Mouse (Mus musculus): ENCODE results near the gene Vps41.
A peak's percentile ranks its signal among the peaks of the same experiment; 100 is the strongest.

Vps41 gene

DNA sequence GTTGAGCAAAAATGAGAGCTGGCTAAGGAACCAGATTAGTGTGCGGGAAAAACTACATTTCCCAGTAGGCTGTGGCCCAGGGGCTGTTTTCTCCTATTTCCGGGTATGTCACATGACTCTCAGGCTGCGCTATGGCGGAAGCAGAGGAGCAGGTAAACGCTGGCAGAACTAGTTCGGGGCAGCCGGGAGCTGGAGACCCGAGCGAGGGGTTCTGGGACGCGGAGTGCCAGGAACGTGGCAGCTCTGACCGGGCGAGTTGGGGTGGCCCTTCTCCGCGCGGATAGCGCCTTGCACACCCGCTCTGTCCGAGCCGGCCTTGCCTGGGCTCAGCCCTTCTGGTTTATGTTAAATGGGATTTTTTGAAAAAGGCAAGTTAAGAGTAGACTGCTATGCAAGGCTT lies at the start of gene Vps41:
Gene Vps41, plus strand, starts transcription at position 102 of the 400 bp plus-strand sequence.
- peak; percentile 100 for ATAC-seq (ENCODE audit: low TSS enrichment)

DNA sequence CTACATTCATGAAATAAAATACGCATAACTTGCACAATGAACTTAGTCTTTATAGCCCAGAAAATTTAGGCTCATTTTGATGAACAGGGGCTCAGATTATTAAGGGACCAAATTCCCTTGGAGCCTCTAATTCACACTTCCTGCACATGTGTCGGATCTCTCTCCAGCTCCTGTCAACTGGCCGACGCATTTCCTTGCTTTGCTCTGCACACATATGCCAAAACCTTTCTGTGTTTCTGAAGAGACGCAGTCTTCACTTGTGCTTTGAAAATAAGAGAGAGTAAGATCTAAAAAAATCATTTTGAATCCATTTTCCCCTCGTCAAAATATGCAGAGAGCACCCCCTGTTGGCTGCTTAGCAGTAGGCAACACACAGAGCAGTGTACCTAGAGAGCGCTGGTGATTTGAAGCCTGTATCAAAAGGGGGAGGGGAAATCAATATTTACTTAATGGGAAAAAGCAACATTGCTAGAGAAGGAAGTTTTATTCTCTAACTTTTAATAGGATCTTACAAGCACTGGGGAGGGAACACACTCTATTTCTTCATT lies 18.5 kb upstream of the Vps41 start:
- ATAC-seq (ENCODE audit: low TSS enrichment): peak; percentile 98

- peak; percentile 86 for ATAC-seq (ENCODE audit: low TSS enrichment)
Observed at GRCm38 (mm10) chr13:18711685-18712084, 5.4 kb upstream of the Vps41 start.

- ATAC-seq (ENCODE audit: low TSS enrichment): peak; percentile 31
Observed at GRCm38 (mm10) chr13:18716707-18717106, 379 bp upstream of the Vps41 start.

DNA sequence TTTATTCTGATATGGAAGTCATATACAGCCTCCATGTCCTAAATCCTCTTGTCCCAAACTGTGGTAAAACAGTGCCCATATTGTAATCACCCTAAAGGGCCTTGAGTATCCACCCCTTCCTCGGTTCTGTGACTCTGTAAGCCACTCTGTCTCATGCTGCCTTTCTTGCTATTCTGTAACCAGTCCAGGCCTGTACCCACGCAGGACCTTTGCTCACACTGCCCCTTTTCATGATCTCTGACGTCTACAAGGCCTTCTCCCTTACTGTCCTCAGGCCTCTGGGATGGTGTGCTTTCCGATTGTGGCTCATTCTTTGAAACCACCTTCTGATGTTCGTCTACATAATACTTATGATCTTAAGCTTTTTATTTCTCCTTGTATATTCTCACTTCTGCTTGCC lies 1.4 kb downstream of the Vps41 start:
- ATAC-seq (ENCODE audit: low TSS enrichment): no peak

GRCm38 (mm10) chr13:18730666-18731065 lies 13.6 kb downstream of the Vps41 start:
- ATAC-seq (ENCODE audit: low TSS enrichment): no peak

- no peak for ATAC-seq (ENCODE audit: low TSS enrichment)
Observed at GRCm38 (mm10) chr13:18736590-18736989, 19.5 kb downstream of the Vps41 start.

- peak; percentile 96 for ATAC-seq (ENCODE audit: low TSS enrichment)
Observed at GRCm38 (mm10) chr13:18743575-18744265, 26.6 kb downstream of the Vps41 start.

- ATAC-seq (ENCODE audit: low TSS enrichment): peak; percentile 62; the same call in 1 of the 2 replicates
Observed at GRCm38 (mm10) chr13:18744266-18744652, 27.2 kb downstream of the Vps41 start.

- ATAC-seq (ENCODE audit: low TSS enrichment): peak; percentile 80
Observed at GRCm38 (mm10) chr13:18757958-18758357, 40.9 kb downstream of the Vps41 start.

DNA sequence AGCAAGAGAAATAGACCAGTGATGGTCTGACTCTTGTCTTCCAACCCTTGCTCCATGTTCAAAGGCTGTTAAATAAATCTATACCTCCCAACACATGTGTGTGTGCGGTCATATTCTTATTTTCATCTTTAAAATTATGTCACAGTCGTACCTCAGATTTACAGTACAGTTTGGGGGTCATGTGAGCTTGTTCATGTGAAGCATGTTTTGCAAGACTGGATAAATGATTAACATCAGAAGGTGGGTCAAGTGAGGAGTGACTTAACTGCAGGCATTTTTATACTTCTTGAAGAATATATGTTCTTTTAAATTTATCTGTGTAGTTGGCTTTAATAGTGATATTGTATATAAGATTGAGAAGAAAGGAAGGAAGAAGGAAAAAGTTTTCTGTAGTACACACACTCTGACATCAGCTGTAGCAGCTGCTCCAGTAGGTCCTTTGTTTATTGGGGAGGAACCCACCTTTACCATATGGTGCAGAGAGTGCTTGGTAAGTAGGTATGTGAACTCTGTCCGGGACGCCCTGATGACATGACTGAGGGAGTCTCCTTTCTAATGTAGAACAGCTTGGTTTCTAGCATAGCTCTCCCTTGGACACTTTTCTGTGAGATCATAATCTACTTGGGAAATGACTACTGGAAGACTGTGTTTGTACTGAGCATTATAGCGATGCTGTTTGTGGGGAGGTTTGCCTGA lies 42.4 kb downstream of the Vps41 start:
- no peak for ATAC-seq (ENCODE audit: low TSS enrichment)

DNA sequence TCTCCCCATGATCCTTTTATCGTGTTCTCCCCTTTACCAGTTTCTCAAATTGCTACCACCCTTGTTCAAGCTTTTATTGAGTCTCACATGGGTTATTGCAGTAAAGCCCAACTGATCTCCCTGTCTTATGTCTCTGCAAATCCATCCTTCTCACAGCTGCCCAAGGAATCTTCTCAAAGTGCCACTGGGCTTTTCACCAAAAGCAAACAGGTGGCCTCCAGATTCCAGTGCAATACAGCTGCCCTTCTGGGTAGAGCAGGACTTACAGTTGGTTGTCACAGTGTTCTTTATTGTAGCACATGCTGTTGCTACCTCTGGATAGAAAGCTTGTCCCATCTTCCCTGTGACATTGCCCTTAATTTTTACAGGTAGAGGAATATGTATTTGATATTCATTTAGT lies 44.4 kb downstream of the Vps41 start:
- no peak for ATAC-seq (ENCODE audit: low TSS enrichment)

- ATAC-seq (ENCODE audit: low TSS enrichment): peak; percentile 32; the same call in 1 of the 2 replicates
Observed at GRCm38 (mm10) chr13:18767893-18768292, 50.8 kb downstream of the Vps41 start.

DNA sequence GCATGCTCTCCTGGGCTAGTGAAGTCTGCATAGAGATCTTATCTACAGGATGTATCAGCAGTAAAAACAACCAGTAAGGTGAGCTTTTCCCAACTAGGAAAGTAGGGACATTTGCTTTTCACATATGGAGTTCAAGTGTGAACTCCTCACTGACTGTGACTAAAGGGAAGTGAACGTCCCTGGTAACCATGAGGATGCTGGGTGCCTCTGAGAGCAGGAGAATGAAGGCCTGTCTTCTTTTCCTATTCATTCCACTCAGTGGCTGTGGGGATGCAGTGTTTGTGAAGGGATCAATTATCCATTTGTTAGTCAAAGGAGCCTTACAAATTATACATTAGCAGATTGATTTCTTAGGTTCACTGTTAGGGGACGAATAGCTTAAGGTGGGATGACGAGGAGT lies 51.4 kb downstream of the Vps41 start:
- ATAC-seq (ENCODE audit: low TSS enrichment): peak; percentile 42

- no peak for ATAC-seq (ENCODE audit: low TSS enrichment)
Observed at GRCm38 (mm10) chr13:18773437-18774198, 56.5 kb downstream of the Vps41 start.

GRCm38 (mm10) chr13:18781250-18781649 lies 64.2 kb downstream of the Vps41 start:
- ATAC-seq (ENCODE audit: low TSS enrichment): peak; percentile 50; the same call in 1 of the 2 replicates

- no peak for ATAC-seq (ENCODE audit: low TSS enrichment)
Observed at GRCm38 (mm10) chr13:18785702-18786101, 68.6 kb downstream of the Vps41 start.

- ATAC-seq (ENCODE audit: low TSS enrichment): no peak
Observed at GRCm38 (mm10) chr13:18788040-18788439, 71.0 kb downstream of the Vps41 start.

DNA sequence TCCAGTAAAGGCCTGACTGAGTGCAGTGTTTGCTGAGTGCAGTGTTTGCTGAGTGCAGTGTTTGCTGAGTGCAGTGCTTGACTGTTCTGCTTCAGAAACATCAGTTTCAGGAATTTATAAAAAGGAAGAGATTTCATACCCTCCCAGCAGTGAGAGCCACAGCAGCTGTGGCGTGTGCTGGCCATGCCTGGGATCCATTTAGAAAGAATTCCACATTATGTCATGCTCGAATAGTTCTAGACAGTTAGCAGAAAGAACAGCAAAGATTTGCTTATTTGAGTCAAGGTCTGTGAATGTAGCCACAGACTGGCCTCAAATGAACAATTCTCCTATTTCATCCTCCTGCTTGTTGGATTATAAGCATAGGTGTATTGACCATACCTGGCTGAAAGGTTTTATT lies 71.6 kb downstream of the Vps41 start:
- 0 out of 2 replicates have a peak, but pooled peaks have one; percentile 35 for ATAC-seq (ENCODE audit: low TSS enrichment)

DNA sequence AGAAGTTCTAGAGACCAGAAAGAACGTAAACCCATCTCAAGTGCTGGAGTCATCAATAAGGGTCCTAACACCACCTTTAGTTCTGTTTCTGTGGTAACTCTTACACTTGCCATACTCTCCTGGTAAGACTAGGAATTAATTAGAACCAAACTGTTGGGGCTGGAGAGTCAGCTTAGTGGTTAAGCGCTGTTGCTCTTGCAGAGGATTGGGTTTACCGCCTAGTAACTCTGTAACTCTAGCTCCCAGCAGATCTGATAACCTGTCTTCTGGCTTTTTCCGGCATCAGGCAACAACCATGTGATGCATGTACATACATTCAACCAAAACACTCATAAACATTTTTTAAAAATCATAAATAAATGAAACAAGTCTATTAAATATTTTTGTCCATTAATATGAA lies 72.6 kb downstream of the Vps41 start:
- no peak for ATAC-seq (ENCODE audit: low TSS enrichment)

- no peak; the same call in 1 of the 2 replicates for ATAC-seq (ENCODE audit: low TSS enrichment)
Observed at GRCm38 (mm10) chr13:18790086-18790485, 73.0 kb downstream of the Vps41 start.

GRCm38 (mm10) chr13:18791314-18791713 lies 74.2 kb downstream of the Vps41 start:
- no peak for ATAC-seq (ENCODE audit: low TSS enrichment)

Data from frontal cortex, adult (tissue).